Mouse (Mus musculus) forebrain, postnatal 0 days (tissue): ENCODE data around the gene Rag1. TPM values are rescaled to one million over a fixed set of nuclear protein-coding genes. Genes with fewer than 3 reads are reported as not detected.

ENCODE experiments used
- ATAC-seq: fragments of 200-750 bp; cut with Nextera tagmentation; 2 replicates; pipeline ENCODE4 v1.8.0; 2017; ENCODE audit warnings: mild to moderate bottlenecking, moderate library complexity
- DNase-seq: peaks from one replicate; pipeline ENCODE4 v3.0.0-alpha.2; 2015
- H3K27ac ChIP-seq: fragments of 300-500 bp; sonication (generic); 2 replicates; pipeline ENCODE4 v1.5.1; 2014; ENCODE audit warnings: low read depth, mild to moderate bottlenecking, antibody characterized with exemption, low read length, moderate library complexity, mixed read lengths
- H3K27me3 ChIP-seq: fragments of 300-500 bp; sonication (generic); 2 replicates; pipeline ENCODE4 v1.6.1; 2014; ENCODE audit warnings: mild to moderate bottlenecking, low read length, mixed read lengths; ENCODE audit not compliant: insufficient read depth
- H3K36me3 ChIP-seq: fragments of 300-500 bp; sonication (generic); 2 replicates; pipeline ENCODE4 v1.6.1; 2014; ENCODE audit warnings: mild to moderate bottlenecking, moderate library complexity; ENCODE audit not compliant: insufficient read depth
- H3K4me1 ChIP-seq: fragments of 300-500 bp; sonication (generic); 2 replicates; pipeline ENCODE4 v1.6.1; 2014; ENCODE audit warnings: antibody characterized with exemption; ENCODE audit not compliant: insufficient read depth
- H3K4me2 ChIP-seq: fragments of 300-500 bp; sonication (generic); 2 replicates; pipeline ENCODE4 v1.6.1; 2014; ENCODE audit warnings: low read depth, mild to moderate bottlenecking, moderate library complexity
- H3K4me3 ChIP-seq: fragments of 300-500 bp; sonication (generic); 2 replicates; pipeline ENCODE4 v1.5.1; 2014; ENCODE audit warnings: low read depth, low read length, mixed read lengths
- H3K9ac ChIP-seq: fragments of 300-500 bp; sonication (generic); 2 replicates; pipeline ENCODE4 v1.6.1; 2014; ENCODE audit warnings: mild to moderate bottlenecking
- H3K9me3 ChIP-seq: fragments of 300-500 bp; sonication (generic); 2 replicates; pipeline ENCODE4 v1.6.1; 2016; ENCODE audit warnings: low read length
- CTCF ChIP-seq: sonication (generic); IDR thresholded peaks from 2 replicates; pipeline ENCODE4 v1.5.1; 2016; ENCODE audit warnings: antibody characterized with exemption, control low read depth, low read depth
- WGBS: fragments of 180-500 bp; shearing (Covaris S2); extraction: QIAGEN DNeasy Blood & Tissue Kit; methylation state at CpG from one replicate; pipeline ENCODE4 v1.1.7; 2014; 5-methylcytosine and 5-hydroxymethylcytosine counted together
- polyA plus RNA-seq: library from polyadenylated mRNA; unstranded; fragments of >200 nt; fragmentation: Nextera tagmentation; extraction: Ambion mirVana; gene quantifications from 2 replicates; pipeline ENCODE4 v1.2.1, GENCODE M21; 2015
- total RNA-seq: library from RNA; depleted of rRNA; stranded (reverse); fragments of >200 nt; gene quantifications from 2 replicates; pipeline ENCODE4 v1.2.3, GENCODE M21; 2014

The Rag1 gene
- total and polyA plus RNA-seq, 2 experiments from 2014 or later, result 0.10 to 0.43 TPM

DNA sequence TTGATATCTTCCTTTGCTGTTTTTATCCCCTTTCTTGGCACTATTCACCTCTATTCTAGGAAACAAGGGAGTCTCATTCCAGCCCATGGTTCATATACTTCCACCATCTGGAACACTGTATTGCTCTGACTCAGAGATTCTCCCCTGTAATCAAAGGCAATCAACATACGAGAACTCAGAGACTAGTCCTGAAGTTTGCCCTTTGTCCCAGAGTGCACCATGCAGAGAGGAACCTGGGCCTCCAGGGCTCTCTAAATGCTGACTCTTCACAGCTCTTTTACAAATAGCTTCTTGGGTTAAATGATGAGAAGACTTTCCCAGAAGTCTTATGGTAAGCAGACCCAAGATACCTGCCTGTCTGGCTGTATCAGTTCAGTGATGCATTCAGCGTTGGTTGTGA, 11.2 kb upstream of the Rag1 start:
- ATAC-seq (no peak), DNase-seq (no peak)
- WGBS, result 82% methylated on average over 2 of the region's 2 CpGs
- Histone ChIP-seq H3K4me1 (no peaks in the 10 kb centered on the region), H3K9ac (no peak overlapping the region), H3K27me3 (no peaks in the 10 kb centered on the region), H3K4me3 (no peak overlapping the region), H3K36me3 (no peaks in the 10 kb centered on the region), H3K27ac (no peak overlapping the region), H3K9me3 (no peaks in the 10 kb centered on the region), H3K4me2 (no peak overlapping the region)
- TF ChIP-seq CTCF, result no peak

DNA sequence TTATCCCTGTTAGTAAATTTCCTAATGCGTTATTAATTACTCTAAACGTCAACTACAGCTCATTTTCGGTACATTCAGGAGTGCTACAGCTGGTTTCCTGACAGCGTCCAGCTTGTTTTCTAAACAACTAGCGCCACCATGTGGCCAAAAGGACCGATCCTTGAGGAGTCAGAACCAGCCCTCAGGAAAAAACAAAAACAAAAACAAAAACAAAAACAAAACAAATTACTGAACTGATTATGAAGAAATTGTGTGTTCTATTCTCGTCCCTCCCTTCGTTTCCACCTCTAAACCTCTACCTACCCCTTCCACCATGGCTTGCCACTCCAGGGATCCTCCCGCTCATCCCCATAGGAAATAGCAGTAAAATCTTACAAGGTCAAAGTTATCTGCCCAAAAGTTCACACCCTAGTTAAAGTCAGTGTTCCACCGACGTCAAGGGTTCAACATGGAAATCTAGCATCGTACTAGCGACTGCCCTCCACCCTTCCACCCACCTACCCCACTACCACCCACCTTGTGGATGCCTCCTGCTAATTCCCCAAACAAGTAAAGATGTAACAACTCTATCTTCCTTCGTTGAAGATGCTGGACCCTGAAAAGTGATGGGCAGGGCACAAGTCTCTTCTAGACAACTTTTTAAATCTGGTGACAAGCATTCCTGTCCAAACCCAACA, 3.8 kb upstream of the Rag1 start:
- peak; percentile 80 for TF ChIP-seq CTCF
- peak; percentile 86 for ATAC-seq

DNA sequence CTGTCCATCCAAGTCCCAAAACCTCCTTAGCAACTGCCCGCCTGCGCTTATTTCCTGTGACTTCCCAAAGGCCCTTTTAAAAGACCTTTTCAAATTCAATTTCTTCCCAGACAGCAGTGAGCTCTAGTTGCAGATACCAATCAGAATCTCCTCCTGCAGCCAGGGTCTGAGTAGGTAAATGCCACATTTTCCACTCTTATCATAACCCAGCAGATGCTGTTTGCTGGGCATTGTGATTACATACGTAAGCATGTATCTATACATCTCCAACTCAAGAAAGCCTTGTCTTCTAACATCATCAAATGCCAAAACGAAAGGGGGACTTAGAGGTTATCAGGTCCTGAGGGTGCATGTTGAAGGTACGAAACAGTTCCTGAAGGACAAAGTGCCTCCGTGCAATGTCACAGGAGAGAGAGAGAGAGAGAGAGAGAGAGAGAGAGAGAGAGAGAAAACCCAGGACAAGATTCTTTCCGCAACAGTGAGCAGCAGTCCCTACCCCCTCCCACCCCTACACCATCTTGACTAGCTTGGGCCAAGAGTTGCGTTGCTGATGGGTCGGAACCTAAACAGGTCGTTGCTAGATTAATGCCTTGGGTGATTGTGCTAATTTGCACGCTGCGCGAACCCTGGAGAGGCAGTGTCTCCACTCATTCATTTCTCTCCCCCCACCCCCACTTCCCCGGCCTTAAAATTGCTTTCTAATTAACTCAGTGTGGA, 3.1 kb upstream of the Rag1 start:
- 22% methylated on average over 14 of the region's 14 CpGs for WGBS
- no peak for TF ChIP-seq CTCF
- H3K36me3 ChIP-seq, result no peaks in the 10 kb centered on the region
- no peaks in the 10 kb centered on the region for H3K4me1 ChIP-seq
- peak overlapping the region; percentile 43 for H3K9ac ChIP-seq
- no peak for DNase-seq
- peak; percentile 62 for ATAC-seq
- no peaks in the 10 kb centered on the region for H3K9me3 ChIP-seq
- H3K27ac ChIP-seq, result no peak overlapping the region
- H3K4me2 ChIP-seq, result peak overlapping the region; percentile 65
- H3K27me3 ChIP-seq, result no peaks in the 10 kb centered on the region
- H3K4me3 ChIP-seq, result peak overlapping the region; percentile 37

More for the DNA sequence above, 3.8 kb upstream of the Rag1 start:
- Histone ChIP-seq H3K4me2 (peak overlapping the region; percentile 65), H3K9me3 (no peaks in the 10 kb centered on the region), H3K27ac (no peak overlapping the region), H3K4me1 (no peaks in the 10 kb centered on the region), H3K27me3 (no peaks in the 10 kb centered on the region), H3K36me3 (no peaks in the 10 kb centered on the region), H3K9ac (peak overlapping the region; percentile 43), H3K4me3 (peak overlapping the region; percentile 37)
- DNase-seq, result peak; percentile 91
- WGBS, result 16% methylated on average over 14 of the region's 14 CpGs

DNA sequence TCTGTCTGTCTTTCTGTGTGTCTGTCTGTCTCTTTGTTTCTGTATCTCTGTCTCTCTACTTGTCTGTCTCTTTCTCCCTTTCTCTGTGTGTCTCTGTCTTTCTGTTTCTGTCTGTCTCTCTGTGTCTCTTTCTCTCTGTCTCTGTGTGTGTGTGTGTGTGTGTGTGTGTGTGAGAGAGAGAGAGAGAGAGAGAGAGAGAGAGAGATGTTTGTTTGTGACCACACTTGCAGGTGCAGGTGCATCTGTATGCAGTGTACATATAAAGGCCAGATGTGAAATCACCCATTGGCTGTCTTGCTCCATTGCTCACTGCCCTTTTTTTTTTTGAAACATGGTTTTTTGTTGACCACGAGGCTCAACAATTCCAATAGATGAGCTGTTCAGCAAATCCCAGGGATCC, 1.1 kb upstream of the Rag1 start:
- Histone ChIP-seq H3K4me3 (no peak overlapping the region), H3K27ac (no peak overlapping the region), H3K4me1 (no peaks in the 10 kb centered on the region), H3K9me3 (no peaks in the 10 kb centered on the region), H3K9ac (no peak overlapping the region), H3K27me3 (no peaks in the 10 kb centered on the region), H3K36me3 (no peaks in the 10 kb centered on the region), H3K4me2 (no peak overlapping the region)
- no peak for TF ChIP-seq CTCF
- ATAC-seq, result no peak
- WGBS, result 72% methylated on average over 1 of the region's 1 CpGs
- DNase-seq, result no peak

DNA sequence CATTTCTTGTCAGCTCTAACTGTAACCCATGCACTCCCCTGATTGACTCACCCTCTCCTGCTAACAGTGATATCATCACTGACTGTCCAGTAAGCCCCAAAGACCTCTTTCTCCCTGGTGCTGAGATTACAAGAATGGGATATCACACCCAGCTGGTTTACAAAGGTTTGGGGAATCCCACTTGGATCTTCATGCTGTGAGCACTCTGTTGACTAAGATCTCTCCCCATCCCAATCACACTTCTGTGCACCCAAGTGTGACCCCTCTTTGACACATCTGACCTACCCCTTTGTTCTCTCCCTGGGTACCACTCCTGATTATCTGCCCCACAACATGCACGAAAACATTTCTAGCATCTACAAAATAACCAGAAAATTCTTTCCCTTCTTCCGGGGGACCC, 940 bp downstream of the Rag1 start:
- no peaks in the 10 kb centered on the region for H3K36me3 ChIP-seq
- H3K4me2 ChIP-seq, result no peak overlapping the region
- TF ChIP-seq CTCF, result no peak
- H3K9me3 ChIP-seq, result no peaks in the 10 kb centered on the region
- no peak overlapping the region for H3K27ac ChIP-seq
- no peak overlapping the region for H3K9ac ChIP-seq
- H3K27me3 ChIP-seq, result no peaks in the 10 kb centered on the region
- DNase-seq, result no peak
- no peak overlapping the region for H3K4me3 ChIP-seq
- 54% methylated on average over 2 of the region's 2 CpGs for WGBS
- no peaks in the 10 kb centered on the region for H3K4me1 ChIP-seq
- no peak for ATAC-seq

DNA sequence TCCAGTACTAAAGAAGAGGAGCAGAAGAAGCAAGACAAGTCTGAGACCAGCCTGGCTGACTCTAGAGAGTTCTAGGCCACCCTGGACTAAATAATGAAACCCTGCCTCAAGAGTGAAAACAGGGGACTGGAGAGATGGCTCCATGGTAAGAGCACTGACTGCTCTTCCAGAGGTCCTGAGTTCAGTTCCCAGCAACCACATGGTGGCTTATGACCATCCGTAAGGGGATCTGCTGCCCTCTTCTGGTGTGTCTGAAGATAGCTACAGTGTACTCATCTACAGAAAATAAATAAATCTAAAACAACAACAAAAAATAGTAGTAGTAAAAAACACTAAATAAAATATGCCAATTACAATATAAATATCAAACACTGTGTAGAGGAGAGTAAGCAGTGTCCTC, 3.5 kb downstream of the Rag1 start:
- Histone ChIP-seq H3K36me3 (no peaks in the 10 kb centered on the region), H3K9me3 (no peaks in the 10 kb centered on the region), H3K27me3 (no peaks in the 10 kb centered on the region), H3K27ac (no peak overlapping the region), H3K9ac (no peak overlapping the region), H3K4me1 (no peaks in the 10 kb centered on the region), H3K4me3 (no peak overlapping the region), H3K4me2 (no peak overlapping the region)
- ATAC-seq, result no peak
- TF ChIP-seq CTCF, result no peak
- DNase-seq, result no peak
- WGBS, result 95% methylated on average over 1 of the region's 1 CpGs

DNA sequence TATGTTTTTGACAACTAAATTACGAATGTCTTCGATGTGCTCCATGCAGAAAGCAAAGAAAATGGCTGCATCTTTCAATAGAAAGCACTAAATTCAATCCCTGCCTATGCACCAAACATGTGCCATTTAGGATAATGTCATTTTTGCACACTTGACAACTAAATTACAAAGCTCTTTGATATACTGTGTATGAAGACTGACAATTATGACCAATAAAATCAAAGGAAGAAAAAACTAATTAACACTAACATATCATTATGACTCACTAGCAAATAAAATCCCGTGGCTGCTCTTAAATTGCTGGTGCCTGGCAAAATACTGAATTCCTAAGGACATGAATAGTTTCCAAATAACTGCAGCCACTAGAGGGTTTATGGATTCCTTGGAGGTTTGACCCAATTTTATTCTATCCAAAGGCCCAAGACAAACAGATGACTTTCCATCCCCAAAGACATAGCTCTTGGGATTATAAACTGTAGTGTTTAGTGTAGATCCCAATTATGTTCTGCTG, 9.4 kb downstream of the Rag1 start:
- Histone ChIP-seq H3K4me3 (no peak overlapping the region), H3K9me3 (no peaks in the 10 kb centered on the region), H3K27ac (no peak overlapping the region), H3K36me3 (no peaks in the 10 kb centered on the region), H3K27me3 (no peaks in the 10 kb centered on the region), H3K4me1 (no peaks in the 10 kb centered on the region), H3K9ac (no peak overlapping the region), H3K4me2 (no peak overlapping the region)
- no peak for TF ChIP-seq CTCF
- WGBS, result 53% methylated on average over 3 of the region's 3 CpGs
- DNase-seq (no peak), ATAC-seq (peak; percentile 25; the same call in 1 of the 2 replicates)
